Mouse (Mus musculus): ENCODE measurements around the gene Cmss1. TPM values are rescaled to one million over a fixed set of nuclear protein-coding genes. Genes with fewer than 3 reads are reported as not detected.

Cmss1 gene
- polyA plus RNA-seq, 1 experiment from 2014 or later = 33.5 TPM

DNA sequence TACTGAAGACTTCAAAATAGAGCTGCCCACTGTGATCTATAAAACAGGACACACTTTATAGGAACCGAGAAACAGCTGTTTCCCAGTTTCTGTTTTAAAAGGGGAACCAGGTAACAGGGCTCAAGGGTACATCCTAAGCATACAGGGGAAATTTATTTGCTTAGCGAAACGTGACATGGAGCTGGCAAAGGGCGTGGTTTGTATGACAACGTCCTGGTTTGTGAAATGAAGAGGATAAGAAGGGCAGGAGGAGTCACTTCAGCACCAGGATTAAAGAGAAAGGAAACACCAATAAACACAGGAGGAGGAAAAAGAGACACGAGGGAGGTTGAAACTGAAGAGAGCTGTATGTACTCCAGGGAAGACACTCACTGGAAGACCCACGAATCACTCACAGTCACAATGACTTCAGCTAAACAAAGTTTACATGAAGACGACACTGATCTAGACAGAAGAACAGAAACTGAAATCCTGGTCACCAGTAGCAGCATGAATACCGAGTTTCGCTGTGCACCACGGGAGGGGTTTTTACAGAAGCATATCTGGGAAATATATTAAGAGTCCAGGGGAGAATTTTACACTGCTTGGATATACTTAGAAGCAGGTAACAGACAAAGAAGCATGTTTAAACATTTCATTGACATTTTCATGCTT, 269.8 kb downstream of the Cmss1 start:
- peaks cover 8% of the 10 kb centered on the region; the same call in 1 of the 2 replicates for H3K4me1 ChIP-seq (ENCODE audit: control insufficient read depth, insufficient read depth, low read length)
- no peak overlapping the region for H3K4me3 ChIP-seq (ENCODE audit: low read depth, low read length)
- 58% methylated on average over 11 of the region's 11 CpGs for WGBS
- no peak overlapping the region for H3K27ac ChIP-seq (replicated peaks; ENCODE audit: low read depth, low read length)
- ATAC-seq (ENCODE audit: low read depth) = no peak
- no peaks in the 10 kb centered on the region for H3K27me3 ChIP-seq (replicated peaks; ENCODE audit: control insufficient read depth, insufficient read depth, low read length)
- H3K9ac ChIP-seq (ENCODE audit: low read depth, low read length) = no peak overlapping the region
- no peak overlapping the region for H3K4me2 ChIP-seq (ENCODE audit: low read depth, low read length)
- no peaks in the 10 kb centered on the region for H3K9me3 ChIP-seq (ENCODE audit: control insufficient read depth, low read length)
- DNase-seq (ENCODE audit: low spot score) = no peak
- H3K36me3 ChIP-seq (ENCODE audit: control insufficient read depth, insufficient read depth, low read length) = no peaks in the 10 kb centered on the region

DNA sequence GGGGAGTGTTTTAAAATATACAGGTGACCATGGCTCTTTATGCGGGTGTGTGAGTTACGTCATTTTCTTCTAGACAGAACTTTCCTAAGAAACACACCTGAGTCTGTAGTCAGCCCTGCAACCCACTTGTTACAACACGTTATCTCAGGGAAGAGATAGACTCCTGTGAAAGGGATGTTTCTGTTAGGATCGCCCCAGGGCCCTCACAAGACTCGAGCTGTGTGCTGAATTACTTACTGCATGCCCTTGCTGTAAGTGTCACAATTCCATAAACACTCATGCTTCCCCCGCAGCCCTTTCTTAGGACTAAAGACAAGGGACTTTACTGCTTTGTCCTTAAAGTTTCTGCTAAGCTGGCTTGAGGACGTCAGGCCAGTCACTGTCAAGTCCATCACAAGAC, 274.4 kb downstream of the Cmss1 start:
- no peaks in the 10 kb centered on the region for H3K9me3 ChIP-seq (ENCODE audit: control insufficient read depth, low read length)
- no peak overlapping the region for H3K4me2 ChIP-seq (ENCODE audit: low read depth, low read length)
- H3K27me3 ChIP-seq (replicated peaks; ENCODE audit: control insufficient read depth, insufficient read depth, low read length) = no peaks in the 10 kb centered on the region
- H3K4me3 ChIP-seq (ENCODE audit: low read depth, low read length) = no peak overlapping the region
- ATAC-seq (ENCODE audit: low read depth) (no peak), DNase-seq (ENCODE audit: low spot score) (peak; percentile 72)
- no peaks in the 10 kb centered on the region for H3K36me3 ChIP-seq (ENCODE audit: control insufficient read depth, insufficient read depth, low read length)
- no peak overlapping the region for H3K9ac ChIP-seq (ENCODE audit: low read depth, low read length)
- peaks cover 8% of the 10 kb centered on the region; the same call in 1 of the 2 replicates for H3K4me1 ChIP-seq (ENCODE audit: control insufficient read depth, insufficient read depth, low read length)
- H3K27ac ChIP-seq (replicated peaks; ENCODE audit: low read depth, low read length) = no peak overlapping the region
- 68% methylated on average over 7 of the region's 7 CpGs for WGBS

DNA sequence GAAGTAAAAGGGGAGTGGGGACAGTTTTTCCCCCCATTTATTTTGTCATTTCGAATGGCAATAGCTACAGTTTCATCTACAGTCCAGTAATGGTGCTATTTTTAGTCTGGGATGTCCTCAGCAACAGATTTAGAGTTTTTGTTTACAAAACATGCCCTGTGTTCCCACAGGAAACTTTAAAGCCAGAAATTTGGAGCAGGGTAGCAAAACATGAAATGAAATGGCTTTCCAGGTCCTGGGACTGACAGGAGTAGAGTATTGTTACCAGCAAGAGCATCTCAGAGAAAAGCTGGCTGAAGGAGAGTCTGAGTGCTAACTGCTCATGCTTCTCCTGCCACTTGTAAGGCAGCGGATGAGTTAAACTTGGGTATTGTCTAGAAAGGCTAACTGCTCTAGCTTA, 276.6 kb downstream of the Cmss1 start:
- Histone ChIP-seq H3K27ac (replicated peaks; ENCODE audit: low read depth, low read length) (no peak overlapping the region), H3K4me2 (ENCODE audit: low read depth, low read length) (no peak overlapping the region), H3K9ac (ENCODE audit: low read depth, low read length) (no peak overlapping the region), H3K36me3 (ENCODE audit: control insufficient read depth, insufficient read depth, low read length) (no peaks in the 10 kb centered on the region), H3K27me3 (replicated peaks; ENCODE audit: control insufficient read depth, insufficient read depth, low read length) (no peaks in the 10 kb centered on the region), H3K9me3 (ENCODE audit: control insufficient read depth, low read length) (no peaks in the 10 kb centered on the region), H3K4me3 (ENCODE audit: low read depth, low read length) (no peak overlapping the region), H3K4me1 (ENCODE audit: control insufficient read depth, insufficient read depth, low read length) (peaks cover 11% of the 10 kb centered on the region; the same call in 1 of the 2 replicates)
- ATAC-seq (ENCODE audit: low read depth) (no peak), DNase-seq (ENCODE audit: low spot score) (no peak)
- 89% methylated on average over 2 of the region's 2 CpGs for WGBS

DNA sequence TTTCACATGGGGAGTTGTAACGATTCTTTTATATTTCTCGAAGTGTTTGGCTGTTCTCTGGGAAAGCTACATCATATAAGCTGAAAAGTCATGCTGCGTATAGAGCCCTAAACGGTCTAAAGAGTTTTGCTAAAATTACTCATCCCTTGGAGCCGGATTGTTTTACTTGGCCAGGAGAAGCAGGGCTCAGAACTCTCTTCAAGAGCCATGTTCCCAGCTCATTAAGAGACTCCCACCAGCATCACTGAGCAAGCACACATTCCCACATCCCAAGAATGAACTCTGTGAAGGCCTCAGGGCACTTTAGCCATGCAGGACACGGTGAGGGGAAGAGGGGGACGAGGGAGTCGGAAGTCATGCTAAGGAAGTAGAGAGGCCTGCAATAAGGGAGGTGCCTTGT, 277.6 kb downstream of the Cmss1 start:
- Histone ChIP-seq H3K4me3 (ENCODE audit: low read depth, low read length) (no peak overlapping the region), H3K27me3 (replicated peaks; ENCODE audit: control insufficient read depth, insufficient read depth, low read length) (no peaks in the 10 kb centered on the region), H3K9ac (ENCODE audit: low read depth, low read length) (no peak overlapping the region), H3K9me3 (ENCODE audit: control insufficient read depth, low read length) (no peaks in the 10 kb centered on the region), H3K4me2 (ENCODE audit: low read depth, low read length) (no peak overlapping the region), H3K27ac (replicated peaks; ENCODE audit: low read depth, low read length) (no peak overlapping the region; the same call in 1 of the 2 replicates), H3K4me1 (ENCODE audit: control insufficient read depth, insufficient read depth, low read length) (peaks cover 11% of the 10 kb centered on the region; the same call in 1 of the 2 replicates), H3K36me3 (ENCODE audit: control insufficient read depth, insufficient read depth, low read length) (no peaks in the 10 kb centered on the region)
- peak; percentile 47; the same call in 1 of the 2 replicates for ATAC-seq (ENCODE audit: low read depth)
- DNase-seq (ENCODE audit: low spot score) = peak; percentile 74
- 64% methylated on average over 8 of the region's 8 CpGs for WGBS

DNA sequence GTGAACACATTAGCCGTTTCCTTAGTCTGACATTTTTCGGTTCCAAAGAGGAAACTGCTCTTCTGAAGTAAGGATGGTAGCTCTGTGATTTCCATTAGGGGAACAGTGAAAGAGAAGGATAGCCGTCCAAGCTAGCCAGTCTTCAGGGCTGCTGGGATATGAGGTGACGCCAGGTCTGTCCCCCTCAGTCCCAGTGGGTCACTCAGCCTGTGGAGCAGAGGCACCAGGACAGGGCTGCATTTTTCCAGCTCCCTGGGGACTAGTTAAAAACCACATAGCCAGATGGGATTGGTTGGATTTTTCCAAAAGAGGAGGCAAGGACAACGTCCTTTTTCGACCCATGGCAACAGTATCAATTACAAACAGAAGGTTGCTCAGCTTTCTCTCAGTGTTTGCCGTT, 279.7 kb downstream of the Cmss1 start:
- DNase-seq (ENCODE audit: low spot score) = no peak
- no peak overlapping the region for H3K9ac ChIP-seq (ENCODE audit: low read depth, low read length)
- H3K27ac ChIP-seq (replicated peaks; ENCODE audit: low read depth, low read length) = no peak overlapping the region
- no peak for ATAC-seq (ENCODE audit: low read depth)
- no peaks in the 10 kb centered on the region for H3K9me3 ChIP-seq (ENCODE audit: control insufficient read depth, low read length)
- H3K27me3 ChIP-seq (replicated peaks; ENCODE audit: control insufficient read depth, insufficient read depth, low read length) = no peaks in the 10 kb centered on the region
- H3K4me1 ChIP-seq (ENCODE audit: control insufficient read depth, insufficient read depth, low read length) = peaks cover 11% of the 10 kb centered on the region; the same call in 1 of the 2 replicates
- WGBS = 50% methylated on average over 7 of the region's 7 CpGs
- no peak overlapping the region for H3K4me2 ChIP-seq (ENCODE audit: low read depth, low read length)
- H3K4me3 ChIP-seq (ENCODE audit: low read depth, low read length) = no peak overlapping the region
- no peaks in the 10 kb centered on the region for H3K36me3 ChIP-seq (ENCODE audit: control insufficient read depth, insufficient read depth, low read length)

DNA sequence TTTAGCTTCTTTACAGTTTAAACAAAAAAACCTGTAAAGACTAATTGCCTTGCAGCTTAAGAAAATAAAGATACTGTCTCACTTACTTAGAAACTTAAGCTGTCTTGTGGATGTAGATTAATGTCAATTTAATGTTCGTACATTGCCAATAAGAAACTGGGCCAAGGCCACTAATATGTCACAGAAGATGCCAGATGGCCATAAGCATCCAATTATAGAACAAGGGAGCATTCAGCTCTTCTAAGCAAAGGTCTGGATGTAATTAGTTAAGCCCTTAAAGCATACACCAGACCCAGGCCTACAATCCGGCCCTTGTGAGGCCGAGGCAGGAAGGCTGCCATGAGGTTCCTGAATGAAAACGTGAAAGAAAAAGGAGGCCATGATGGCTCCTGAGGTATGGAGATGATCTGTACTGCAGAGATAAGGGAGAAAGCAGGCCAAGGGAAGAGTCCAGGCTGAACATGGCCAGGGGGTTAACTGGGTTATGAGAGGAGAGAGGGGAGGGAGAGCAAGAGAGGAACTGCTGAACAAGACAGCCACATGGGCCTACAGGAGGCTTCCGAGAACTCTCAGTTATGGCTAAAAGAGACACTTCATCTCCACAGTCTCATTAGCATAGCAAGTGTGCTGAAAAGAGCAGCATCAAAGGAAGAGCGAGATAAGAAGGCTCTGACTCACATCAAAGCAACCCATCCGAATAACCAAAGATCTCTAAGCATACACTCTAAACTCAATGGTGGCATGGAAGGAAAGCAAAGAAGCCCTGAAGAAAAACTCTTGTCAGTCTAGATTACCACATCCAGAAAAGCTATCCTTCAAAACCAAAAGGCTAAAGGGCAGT, 287.2 kb downstream of the Cmss1 start:
- H3K27me3 ChIP-seq (replicated peaks; ENCODE audit: control insufficient read depth, insufficient read depth, low read length) = no peaks in the 10 kb centered on the region
- no peak overlapping the region for H3K9ac ChIP-seq (ENCODE audit: low read depth, low read length)
- ATAC-seq (ENCODE audit: low read depth) (no peak), DNase-seq (ENCODE audit: low spot score) (peak; percentile 64)
- no peaks in the 10 kb centered on the region for H3K36me3 ChIP-seq (ENCODE audit: control insufficient read depth, insufficient read depth, low read length)
- H3K4me3 ChIP-seq (ENCODE audit: low read depth, low read length) = no peak overlapping the region
- peaks cover 4% of the 10 kb centered on the region; the same call in 1 of the 2 replicates for H3K4me1 ChIP-seq (ENCODE audit: control insufficient read depth, insufficient read depth, low read length)
- H3K27ac ChIP-seq (replicated peaks; ENCODE audit: low read depth, low read length) = no peak overlapping the region
- WGBS = 64% methylated on average over 7 of the region's 7 CpGs
- H3K4me2 ChIP-seq (ENCODE audit: low read depth, low read length) = no peak overlapping the region
- H3K9me3 ChIP-seq (ENCODE audit: control insufficient read depth, low read length) = peaks cover 11% of the 10 kb centered on the region; the same call in 1 of the 2 replicates

DNA sequence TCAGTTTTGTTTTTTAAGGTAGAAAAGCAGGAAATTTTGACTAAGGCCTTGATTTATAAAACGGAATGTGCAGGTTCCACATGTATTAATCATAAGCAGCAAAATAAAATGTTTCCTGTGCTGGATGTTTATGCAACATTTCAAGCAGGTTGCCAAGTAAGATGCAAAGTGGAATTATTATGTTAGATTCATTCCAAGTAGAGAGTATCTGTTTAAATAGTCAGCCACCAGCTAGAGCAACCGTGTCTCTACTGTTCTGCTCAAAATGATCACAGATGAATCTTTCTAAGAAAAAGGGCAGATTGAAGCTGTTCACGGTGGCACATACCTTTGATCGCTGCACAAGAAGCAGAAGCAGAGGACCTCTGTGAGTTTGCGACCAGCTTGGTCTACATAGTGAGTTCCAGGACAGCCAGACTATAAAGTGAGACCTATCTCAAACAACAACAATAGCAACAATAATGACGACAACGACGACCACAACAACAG, 288.0 kb downstream of the Cmss1 start:
- 63% methylated on average over 8 of the region's 8 CpGs for WGBS
- no peak overlapping the region for H3K27ac ChIP-seq (replicated peaks; ENCODE audit: low read depth, low read length)
- peak; percentile 18 for DNase-seq (ENCODE audit: low spot score)
- H3K9ac ChIP-seq (ENCODE audit: low read depth, low read length) = no peak overlapping the region
- peaks cover 4% of the 10 kb centered on the region; the same call in 1 of the 2 replicates for H3K4me1 ChIP-seq (ENCODE audit: control insufficient read depth, insufficient read depth, low read length)
- no peak overlapping the region for H3K4me2 ChIP-seq (ENCODE audit: low read depth, low read length)
- H3K27me3 ChIP-seq (replicated peaks; ENCODE audit: control insufficient read depth, insufficient read depth, low read length) = no peaks in the 10 kb centered on the region
- H3K9me3 ChIP-seq (ENCODE audit: control insufficient read depth, low read length) = peaks cover 11% of the 10 kb centered on the region; the same call in 1 of the 2 replicates
- H3K36me3 ChIP-seq (ENCODE audit: control insufficient read depth, insufficient read depth, low read length) = no peaks in the 10 kb centered on the region
- H3K4me3 ChIP-seq (ENCODE audit: low read depth, low read length) = no peak overlapping the region
- ATAC-seq (ENCODE audit: low read depth) = no peak

DNA sequence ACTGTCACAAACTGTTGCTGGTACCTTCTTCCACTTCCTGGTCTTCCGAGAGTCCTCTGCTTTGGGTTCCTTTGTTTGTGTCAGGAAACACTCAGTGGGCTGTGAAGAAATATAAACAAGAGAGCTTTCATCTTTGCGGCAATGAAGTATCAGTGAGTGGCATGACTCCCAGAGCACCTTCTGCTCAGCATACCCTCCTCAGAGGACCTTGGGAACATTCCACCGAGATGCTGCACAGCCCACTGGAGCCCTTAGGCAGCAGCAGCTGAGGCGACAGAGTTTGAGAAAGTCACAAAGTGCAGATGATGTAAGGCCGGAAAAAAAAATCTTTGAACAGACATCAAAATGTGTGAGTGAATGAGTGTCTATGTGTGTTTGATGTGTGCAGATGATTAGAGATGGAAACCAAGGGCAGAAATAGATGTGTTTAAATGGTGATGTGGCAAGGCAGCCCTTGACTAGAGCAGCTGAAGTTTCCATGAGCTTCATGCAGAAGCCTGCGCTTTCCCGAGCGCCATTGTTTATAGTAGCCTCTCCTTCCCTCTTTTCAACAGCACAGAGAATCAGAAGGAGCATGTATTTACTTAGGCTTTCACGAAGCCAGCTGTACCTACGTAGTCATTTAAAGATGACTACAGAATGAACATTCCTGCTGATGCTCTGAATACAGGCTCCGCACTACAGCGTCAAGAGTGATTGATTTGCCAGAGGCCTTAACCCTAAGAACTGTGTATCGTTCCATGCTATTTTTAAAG, 288.6 kb downstream of the Cmss1 start:
- no peak overlapping the region for H3K4me3 ChIP-seq (ENCODE audit: low read depth, low read length)
- 47% methylated on average over 13 of the region's 13 CpGs for WGBS
- no peak for ATAC-seq (ENCODE audit: low read depth)

More for the DNA sequence above, 288.6 kb downstream of the Cmss1 start:
- peaks cover 4% of the 10 kb centered on the region; the same call in 1 of the 2 replicates for H3K4me1 ChIP-seq (ENCODE audit: control insufficient read depth, insufficient read depth, low read length)
- peaks cover 11% of the 10 kb centered on the region; the same call in 1 of the 2 replicates for H3K9me3 ChIP-seq (ENCODE audit: control insufficient read depth, low read length)
- H3K27me3 ChIP-seq (replicated peaks; ENCODE audit: control insufficient read depth, insufficient read depth, low read length) = no peaks in the 10 kb centered on the region
- peak overlapping the region; percentile 28; the same call in 1 of the 2 replicates for H3K27ac ChIP-seq (replicated peaks; ENCODE audit: low read depth, low read length)
- no peak overlapping the region for H3K9ac ChIP-seq (ENCODE audit: low read depth, low read length)
- no peaks in the 10 kb centered on the region for H3K36me3 ChIP-seq (ENCODE audit: control insufficient read depth, insufficient read depth, low read length)
- DNase-seq (ENCODE audit: low spot score) = peak; percentile 14
- no peak overlapping the region for H3K4me2 ChIP-seq (ENCODE audit: low read depth, low read length)
